Mouse (Mus musculus) left cerebral cortex, adult 8-10 months (tissue): Measurements from ENCODE around the gene Rere. TPM values are rescaled to one million over a fixed set of nuclear protein-coding genes. Genes with fewer than 3 reads are reported as not detected.
A peak's percentile ranks its signal among the peaks of the same experiment; 100 is the strongest.

Source experiments
- DNase-seq, 2 experiments: peaks; one replicate each; pipeline ENCODE4 v3.0.0; 2022; ENCODE audit warnings: low spot score in 2 of 2
- total RNA-seq, 4 experiments: library from RNA; stranded (reverse); gene quantifications; 2 replicates each; pipeline ENCODE4 v1.2.4; 2022

Gene Rere
- total RNA-seq, 4 experiments from 2014 or later: 86.6 to 105 (median 93.5) TPM

DNA sequence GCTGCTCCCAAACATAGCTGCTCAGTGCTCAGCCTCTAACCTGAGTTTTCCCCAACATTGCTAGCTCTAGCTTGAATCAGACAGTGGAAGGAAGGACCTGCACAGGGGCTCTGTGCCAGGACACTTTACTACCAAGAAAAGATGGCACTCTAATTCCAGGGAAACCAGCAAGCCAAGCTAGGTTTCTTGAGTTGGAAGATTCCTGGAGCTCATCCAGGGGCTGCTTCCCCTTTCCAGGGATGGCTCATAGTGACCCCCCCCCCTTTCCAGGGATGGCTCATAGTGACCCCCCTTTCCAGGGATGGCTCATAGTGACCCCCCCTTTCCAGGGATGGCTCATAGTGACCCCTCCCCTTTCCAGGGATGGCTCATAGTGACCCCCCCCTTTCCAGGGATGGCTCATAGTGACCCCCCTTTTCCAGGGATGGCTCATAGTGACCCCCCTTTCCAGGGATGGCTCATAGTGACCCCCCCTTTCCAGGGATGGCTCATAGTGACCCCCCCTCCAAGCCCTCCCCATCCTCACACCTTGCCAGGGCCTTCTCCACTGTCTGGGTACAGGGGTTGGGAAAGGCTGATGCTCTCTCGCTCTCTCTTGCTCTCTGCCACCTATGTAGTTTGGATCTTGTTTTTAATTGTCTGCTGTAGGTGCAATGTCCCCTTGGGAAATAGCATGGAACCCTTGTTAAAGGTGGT, 322.1 kb downstream of the Rere start:
- no peak for DNase-seq

DNA sequence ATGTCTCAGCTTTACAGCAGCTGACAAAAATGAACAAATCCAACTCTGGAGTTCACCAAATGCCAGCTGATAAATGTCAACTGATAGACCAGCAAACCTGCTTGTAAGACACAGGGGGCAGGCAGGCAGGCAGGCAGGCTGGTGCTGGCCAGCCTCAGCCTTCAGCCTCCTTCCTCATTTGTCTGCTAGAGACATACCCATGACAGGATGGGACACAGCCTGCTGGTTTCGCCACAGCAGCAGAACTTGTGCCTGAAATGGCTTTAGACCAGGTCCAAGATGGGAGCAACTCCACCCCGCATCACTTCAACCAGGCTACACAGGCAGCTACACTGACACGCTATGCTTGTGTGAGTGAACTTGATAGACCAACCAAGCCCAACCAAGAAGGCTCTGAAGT, 324.4 kb downstream of the Rere start:
- no peak for DNase-seq

DNA sequence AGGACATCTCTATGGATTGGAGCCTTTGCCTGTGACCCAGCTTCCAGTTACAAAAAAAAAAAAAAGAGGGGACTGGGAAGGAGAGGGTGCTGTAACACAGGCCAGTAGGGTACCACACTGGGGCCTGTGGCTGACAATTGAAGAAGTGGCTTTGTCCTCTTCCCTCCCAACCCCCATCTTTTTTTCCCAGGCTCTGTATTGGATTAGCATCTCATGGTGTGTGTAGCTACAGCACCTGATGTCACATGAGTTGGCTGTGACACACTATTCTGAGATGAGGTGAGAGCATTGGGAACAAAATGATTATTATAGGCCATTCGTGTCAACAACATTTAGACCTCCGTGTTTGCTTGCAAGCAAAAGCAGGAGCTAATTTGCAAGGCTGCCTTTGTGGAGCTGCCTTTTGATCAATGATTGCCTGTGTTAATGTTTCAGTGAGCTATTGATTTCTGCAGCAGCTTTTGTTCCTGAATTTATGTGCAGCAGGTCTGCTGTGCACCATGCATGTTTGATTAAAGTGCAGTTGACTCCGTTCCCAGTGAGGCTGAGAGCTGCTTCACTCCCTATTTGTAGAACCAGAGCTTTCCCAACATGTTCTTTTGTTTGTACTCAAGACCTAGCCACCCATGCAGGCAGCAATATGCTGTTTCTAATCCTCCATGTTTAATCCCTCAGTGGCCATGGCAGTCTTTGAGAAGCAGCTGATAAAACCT, 325.2 kb downstream of the Rere start:
- DNase-seq: no peak

DNA sequence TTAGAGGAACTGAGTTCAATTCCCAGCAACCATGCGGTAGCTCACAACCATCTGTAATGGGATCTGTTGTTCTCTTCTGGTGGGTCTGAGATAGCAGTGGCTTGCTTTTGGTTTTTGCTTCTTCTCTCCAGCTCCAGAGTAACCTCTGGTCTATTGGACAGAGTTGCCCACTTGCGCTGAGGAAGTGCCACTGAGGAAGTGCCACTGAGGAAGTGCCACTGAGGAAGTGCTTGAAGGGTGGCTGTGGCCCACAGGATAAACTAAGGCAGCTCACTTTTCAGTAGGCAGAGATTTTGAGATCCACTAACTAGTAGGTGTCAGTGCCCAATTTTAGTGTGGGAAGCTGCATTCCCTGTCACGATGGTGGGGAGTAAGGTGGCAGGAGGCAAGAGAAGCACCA, 327.2 kb downstream of the Rere start:
- DNase-seq: no peak

DNA sequence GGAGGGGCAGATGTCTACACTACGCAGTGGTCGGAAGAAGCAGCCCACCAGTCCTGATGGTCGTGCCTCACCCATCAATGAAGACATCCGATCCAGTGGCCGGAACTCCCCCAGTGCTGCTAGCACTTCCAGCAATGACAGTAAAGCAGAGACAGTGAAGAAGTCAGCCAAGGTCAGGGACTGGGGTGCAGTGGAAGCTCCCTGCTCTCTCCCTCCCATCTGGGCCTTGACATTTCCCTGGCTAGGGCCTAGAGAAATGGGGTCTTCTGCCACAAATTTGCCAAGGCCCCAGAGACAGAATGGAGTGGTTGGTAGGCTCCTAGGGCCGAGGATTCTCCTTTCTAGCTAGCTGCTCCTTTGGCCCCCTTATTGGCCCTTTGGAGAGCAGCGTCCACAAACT, 332.3 kb downstream of the Rere start:
- DNase-seq: no peak

DNA sequence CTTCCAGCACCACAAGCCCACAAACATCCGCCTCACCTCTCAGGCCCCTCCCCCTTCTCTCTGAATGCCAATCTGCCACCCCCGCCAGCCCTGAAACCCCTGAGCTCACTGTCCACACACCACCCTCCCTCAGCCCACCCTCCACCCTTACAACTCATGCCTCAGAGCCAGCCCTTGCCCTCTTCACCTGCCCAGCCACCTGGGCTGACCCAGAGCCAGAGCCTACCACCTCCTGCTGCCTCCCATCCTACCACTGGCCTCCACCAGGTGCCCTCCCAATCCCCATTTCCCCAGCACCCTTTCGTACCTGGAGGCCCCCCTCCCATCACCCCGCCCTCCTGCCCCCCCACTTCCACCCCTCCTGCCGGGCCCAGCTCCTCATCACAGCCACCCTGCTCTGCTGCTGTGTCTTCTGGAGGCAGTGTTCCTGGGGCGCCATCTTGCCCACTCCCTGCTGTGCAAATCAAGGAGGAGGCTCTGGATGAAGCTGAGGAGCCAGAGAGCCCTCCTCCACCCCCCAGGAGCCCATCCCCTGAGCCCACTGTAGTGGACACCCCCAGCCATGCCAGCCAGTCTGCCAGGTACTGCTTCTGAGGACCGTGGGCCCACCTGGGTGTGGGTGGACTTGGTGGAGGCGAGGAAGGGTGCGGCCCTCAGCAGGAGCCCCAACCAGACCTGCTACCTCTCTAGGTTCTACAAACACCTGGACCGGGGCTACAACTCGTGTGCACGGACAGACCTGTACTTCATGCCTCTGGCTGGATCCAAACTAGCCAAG, 334.0 kb downstream of the Rere start:
- no peak for DNase-seq

DNA sequence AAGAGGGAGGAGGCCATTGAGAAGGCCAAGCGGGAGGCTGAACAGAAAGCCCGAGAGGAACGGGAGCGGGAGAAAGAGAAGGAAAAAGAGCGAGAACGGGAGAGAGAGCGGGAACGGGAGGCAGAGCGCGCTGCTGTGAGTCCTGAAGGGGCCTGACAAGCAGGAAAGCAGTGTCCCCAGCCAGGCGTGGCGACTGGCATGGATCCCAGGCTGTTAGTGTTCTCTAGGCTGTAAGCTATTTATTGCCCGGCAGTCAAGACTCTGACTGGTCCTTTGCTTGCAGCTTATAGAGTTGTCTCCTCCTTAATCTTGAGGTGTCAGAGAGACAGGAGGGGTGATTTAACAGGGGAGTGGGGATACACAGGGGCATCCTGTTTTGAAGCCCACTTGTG, 334.6 kb downstream of the Rere start:
- no peak for DNase-seq

DNA sequence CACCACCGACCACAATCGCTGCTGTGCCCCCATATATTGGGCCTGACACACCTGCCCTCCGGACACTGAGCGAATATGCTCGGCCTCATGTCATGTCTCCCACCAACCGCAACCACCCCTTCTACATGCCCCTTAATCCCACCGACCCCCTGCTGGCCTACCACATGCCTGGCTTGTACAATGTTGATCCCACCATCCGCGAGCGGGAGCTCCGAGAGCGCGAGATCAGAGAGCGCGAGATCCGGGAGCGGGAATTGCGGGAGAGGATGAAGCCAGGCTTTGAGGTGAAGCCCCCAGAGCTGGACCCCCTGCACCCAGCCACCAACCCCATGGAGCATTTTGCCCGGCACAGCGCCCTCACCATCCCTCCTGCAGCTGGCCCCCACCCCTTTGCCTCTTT, 335.4 kb downstream of the Rere start:
- no peak for DNase-seq

DNA sequence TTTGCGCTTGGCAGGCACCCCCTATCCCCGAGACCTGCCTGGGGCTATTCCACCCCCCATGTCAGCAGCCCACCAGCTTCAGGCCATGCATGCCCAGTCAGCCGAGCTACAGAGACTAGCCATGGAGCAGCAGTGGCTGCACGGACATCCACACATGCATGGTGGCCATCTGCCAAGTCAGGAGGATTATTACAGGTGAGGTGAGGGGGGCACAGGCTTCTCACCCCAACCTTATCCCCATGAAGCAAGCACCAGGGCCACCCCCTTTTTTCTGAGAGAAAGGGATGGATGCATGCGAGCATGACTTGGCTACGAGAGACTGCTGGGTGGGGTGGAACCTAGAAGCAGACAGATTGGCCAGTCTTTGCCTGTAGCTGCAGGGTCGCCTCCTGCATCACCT, 337.6 kb downstream of the Rere start:
- DNase-seq: no peak

DNA sequence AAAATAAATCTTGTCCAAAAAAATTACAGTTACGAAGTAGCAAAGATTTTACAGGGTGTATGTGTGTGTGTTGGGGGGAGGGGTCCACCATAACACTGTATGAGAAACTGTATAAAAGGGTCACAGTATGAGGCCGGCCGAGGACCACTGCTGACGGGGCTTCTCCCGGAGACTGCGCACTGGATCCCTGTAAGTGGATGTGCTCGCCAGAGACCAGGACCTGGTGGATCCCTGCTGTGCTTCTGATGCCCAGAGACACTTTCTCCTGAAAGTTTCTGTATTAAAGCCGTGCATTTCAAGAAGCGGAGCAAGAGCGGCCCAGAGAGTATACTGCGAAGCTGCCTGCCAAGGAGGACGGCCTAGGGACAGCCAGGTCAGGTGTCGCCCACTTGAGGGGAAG, 341.2 kb downstream of the Rere start:
- no peak for DNase-seq

DNA sequence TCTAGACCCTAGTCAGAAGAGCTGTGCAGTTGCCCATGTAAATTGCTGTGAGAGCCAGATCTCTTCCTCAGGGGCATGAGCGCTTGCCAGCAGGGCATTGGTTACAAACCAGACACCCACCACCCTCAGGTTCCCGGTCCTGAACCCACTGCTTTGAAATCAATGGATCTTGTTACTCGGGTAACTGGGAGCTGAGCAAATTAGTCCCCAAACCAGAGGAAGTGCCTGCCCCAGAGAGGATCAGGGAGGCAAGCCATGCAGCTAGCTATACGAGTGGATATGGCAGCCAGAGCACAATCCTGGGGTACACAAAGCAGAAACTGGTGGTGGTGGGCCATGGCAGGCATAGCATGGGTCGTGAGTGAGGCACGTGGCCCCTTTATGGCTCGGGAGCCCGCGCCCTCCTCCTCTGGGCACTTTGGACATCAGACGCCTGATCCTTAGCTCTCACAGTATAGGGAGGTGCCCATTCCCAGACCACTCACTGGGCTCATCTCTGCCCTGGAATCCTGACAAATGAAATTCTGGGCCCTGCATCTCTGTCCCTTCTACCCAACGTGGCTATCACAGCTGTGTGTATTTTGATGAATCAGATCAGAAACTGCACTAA, 342.9 kb downstream of the Rere start:
- no peak for DNase-seq

DNA sequence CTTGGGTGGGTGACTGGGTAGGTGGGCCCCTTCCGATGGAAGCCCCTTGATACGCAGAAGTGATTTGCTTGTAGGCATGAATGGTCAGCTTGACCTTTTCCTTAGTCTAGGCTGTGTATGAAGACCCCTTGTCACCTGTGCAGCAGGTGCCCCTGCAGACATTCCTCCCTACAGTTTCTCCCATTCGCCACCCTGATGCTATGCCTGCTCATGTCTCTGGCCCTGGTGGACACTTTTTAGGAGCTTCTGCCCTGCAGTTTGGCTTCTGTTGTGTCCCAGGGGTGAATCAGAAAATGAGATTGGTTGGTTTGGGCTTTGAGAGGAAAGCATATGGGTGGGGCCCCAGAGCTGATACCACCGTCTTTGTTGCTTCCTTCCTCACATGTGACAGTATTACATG, 343.5 kb downstream of the Rere start:
- no peak for DNase-seq

DNA sequence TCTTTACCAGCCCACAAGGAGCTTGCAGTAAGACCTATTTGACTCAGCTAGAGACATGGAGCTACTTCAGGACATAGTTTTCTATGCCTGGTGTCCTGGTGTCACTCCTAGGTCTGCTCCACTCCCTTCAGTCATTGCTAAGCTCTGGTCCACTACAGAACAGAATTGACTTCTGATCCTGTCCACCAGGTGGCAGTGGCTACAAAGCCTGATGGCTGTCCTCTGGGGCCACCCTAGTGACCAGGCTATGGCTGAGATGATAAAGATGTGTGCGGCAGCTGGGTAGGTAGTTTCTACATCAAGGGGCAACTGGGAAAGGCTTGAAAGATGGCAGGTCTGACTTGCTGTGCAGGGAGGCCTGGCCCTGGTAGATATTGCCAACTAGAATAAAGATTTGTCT, 344.0 kb downstream of the Rere start:
- DNase-seq: no peak

DNA sequence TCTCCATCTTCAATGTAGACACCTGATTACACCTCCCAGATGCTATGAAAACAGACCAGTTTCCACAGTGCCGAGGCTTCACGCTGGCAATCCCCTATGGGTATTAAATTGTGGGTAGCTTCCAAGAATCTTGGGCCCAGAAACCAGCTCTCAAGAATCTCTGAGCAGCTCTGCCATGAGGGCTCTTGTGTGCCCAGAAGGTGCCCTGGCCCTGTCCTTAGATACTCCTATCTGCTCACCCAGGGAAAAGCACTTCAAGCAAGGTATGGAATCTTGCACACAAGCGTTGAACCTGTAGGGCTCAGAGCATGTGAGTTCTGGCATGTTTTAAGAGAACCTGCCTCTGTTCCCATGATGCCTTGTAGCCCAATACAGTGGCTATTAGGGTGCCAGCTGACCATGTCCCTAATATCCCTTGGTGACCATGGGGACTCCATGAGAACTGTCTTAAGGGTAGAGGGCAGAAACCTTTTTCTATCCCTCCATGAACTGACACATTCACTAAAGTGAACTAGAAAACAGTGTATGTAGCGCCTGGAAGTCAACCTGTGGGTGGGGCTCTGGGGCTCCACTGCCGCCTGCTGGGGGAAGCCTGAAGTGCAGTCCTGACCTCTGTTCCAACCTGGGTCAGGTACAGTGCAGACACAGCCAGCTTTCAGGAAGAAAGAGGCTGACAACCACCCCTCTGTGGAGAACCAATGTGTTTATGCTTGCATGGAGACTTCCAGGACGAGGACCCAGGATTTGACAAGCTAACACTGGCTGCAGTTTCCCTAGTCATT, 344.7 kb downstream of the Rere start:
- DNase-seq: no peak

DNA sequence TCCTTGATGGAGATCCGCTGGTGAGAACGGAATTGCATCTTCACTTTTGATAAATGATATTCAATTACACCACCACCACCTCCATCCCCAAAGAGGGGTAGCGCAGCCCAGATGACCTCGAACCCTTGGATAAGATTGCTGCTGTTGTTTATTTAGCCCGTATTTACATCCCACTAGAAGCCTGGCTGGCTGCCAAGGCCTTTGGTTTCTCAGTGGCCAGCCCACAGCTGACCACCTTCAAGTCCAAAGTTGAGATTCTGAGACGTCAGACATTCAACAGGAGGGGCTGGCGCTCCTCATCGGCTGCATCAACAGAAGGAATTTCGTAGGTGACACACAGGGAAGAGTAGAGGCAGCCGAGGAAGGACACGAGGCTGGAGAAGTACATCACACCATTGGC, 347.8 kb downstream of the Rere start:
- no peak for DNase-seq

DNA sequence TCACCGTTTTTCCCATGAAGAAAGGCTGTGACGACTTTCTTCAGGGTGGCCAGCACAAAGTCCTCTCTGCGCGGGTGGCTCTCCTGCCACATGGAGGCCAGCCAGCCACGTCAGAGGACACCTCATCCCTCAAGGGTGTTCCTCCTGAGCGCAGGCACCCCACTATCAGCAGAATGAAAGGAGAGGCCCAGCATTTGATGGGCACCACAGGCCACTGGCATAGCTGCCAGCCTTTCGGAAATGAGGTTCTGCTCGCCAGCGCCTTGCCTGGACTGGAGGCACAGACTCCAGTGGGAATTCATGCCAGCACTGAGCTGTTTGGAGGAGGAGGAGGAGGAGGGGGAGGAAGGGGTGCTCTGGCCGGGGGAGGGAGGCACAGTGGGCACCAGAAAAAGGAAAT, 354.1 kb downstream of the Rere start:
- no peak for DNase-seq

DNA sequence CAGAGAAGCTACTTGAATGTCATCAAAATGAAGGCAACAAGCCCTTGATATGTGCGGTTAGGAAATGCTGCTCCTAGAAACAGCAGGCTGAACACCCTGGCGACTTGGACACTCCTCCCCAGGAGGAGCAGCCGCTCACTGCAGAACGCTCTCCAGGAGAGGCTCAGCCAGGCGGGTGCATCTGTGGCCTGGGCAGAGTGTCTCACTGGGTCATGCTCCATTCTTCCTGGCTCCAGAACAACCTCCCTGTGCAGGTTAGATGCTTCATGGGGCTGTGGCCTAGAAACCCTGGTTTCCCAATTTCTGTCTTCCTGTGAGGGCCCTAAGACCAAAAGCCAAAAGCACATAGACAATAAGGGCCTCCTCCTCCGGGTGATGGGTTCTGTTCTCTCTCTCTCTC, 355.2 kb downstream of the Rere start:
- DNase-seq: no peak

DNA sequence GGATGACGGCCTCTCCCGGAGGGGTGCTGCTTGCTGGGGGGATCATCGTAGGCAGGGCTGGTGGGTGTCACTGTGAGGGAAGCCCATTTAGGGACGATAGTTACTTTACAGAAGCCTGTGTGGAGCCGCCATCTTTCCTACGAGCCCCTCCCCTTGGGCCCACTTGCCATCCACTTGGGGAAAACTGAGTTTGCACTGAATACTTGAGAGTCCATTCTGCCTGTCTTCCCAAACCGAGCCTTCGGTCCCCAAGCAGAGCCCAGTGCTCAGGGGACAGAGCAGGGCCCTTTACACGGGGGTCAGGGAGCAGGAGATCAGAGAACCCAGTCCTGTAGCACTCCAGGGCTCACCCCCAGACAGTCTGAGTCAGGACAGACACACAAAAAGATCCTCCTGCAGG, 362.9 kb downstream of the Rere start:
- DNase-seq: no peak

DNA sequence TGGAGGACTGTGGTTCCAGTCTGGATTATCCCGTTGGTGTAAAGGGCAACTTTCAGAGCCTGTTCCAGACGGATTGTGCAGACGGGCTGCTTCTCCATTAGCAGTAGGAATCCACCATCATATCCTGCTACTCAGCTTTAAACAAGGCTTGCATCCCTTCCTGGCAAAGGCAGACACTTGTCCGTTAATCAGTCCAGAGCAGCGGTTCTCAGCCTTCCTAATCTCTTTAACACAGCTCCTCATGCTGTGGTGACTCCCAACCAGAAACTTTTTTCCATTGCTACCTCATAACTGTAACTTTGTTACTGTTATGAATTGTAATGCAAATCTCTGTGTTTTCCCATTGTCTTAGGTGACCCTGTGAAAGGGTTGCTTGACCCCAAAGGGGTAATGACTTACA, 367.9 kb downstream of the Rere start:
- no peak for DNase-seq

DNA sequence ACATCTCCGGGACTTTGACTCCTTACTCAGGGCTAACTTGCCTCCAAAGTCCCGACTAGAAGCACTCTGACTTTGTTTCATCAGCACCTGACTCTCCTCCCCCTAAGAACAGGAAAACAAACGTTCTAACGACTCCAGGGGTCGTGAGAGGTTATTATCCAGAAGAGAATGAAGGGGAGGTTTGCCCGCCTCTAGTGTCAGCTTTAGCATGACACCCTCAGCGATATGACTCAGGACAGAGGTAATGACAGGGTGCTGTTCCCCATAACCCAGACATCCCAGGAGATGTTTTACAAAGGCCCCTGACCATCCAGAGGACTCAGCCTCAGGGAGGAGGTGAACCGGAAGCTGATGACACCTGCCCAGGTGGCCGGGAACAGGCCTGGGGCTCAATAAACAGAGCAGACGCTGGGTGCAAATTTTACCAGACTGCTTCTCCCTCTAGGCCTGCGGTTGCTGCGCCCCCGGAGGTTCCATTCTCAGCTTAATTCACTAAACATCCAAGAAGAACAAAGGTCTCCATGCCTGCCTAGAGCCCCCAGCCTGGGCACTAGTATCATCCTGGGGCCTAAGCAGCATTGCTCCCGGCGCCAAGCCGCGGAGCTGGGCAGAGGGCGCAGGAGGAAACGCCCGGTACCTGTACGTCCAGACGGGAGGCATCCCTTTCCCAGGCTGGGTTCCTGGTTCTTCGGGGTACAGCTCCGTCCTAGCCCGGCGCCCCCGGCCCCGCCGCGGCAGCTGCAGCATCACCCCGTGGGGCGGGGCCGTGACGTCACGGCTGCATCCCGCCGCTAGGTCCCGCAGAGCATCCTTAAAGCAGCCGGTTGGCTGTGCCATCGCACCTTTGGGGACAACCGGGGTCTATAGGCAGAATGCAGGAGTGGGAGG, 370.2 kb downstream of the Rere start, which contains the start of gene Slc45a1:
Gene Slc45a1, minus strand, starts transcription at position 785 of the 888 bp plus-strand sequence.
- DNase-seq: peak in 1 of 2 experiments; percentile 37
